Mouse (Mus musculus) cortical plate, adult 2 months (tissue): ENCODE data around the gene Clstn2.

ENCODE experiments used
- CTCF ChIP-seq: fragments of 200-500 bp; IDR thresholded peaks from 2 replicates; pipeline ENCODE4 v1.5.1; 2011; ENCODE audit warnings: mild to moderate bottlenecking, control low read depth, low read length; ENCODE audit not compliant: insufficient read depth; ENCODE audit errors: extremely low read depth
- POLR2A ChIP-seq: fragments of 200-500 bp; IDR thresholded peaks from 2 replicates; pipeline ENCODE4 v1.6.1; 2011; ENCODE audit warnings: mild to moderate bottlenecking, low read length, control low read depth; ENCODE audit not compliant: insufficient read depth; ENCODE audit errors: extremely low read depth

GRCm38 (mm10) chr9:97829919-97830318 lies 203.1 kb downstream of the Clstn2 start:
- TF ChIP-seq CTCF (no peak), POLR2A (no peak)
